Mouse (Mus musculus) adrenal gland, adult (tissue): ENCODE results near the gene Cd244a.

ENCODE experiments used
- DNase-seq, 2 experiments: peaks; one replicate each; pipeline ENCODE4 v3.0.0; 2022 to 2023; ENCODE audit warnings: low spot score in 1 of 2; ENCODE audit not compliant: inconsistent age in 2 of 2

The Cd244a gene

GRCm38 (mm10) chr1:171568436-171568835 lies 9.4 kb downstream of the Cd244a start:
- DNase-seq: no peak

- no peak for DNase-seq
These were observed 18.2 kb downstream of the Cd244a start for GRCm38 (mm10) chr1:171577168-171577567.

- DNase-seq: no peak
These were observed 25.6 kb downstream of the Cd244a start for GRCm38 (mm10) chr1:171584584-171584983.

- no peak for DNase-seq
These were observed 45.7 kb downstream of the Cd244a start for GRCm38 (mm10) chr1:171604686-171605085.

GRCm38 (mm10) chr1:171606656-171607055 lies 47.7 kb downstream of the Cd244a start:
- DNase-seq: no peak

- DNase-seq: no peak
These were observed 48.2 kb downstream of the Cd244a start, which contains the start of gene Ly9 for GRCm38 (mm10) chr1:171607176-171607575. Ly9 (minus strand) TSS chr1:171607410.

GRCm38 (mm10) chr1:171610026-171610425 lies 51.0 kb downstream of the Cd244a start:
- DNase-seq: no peak

GRCm38 (mm10) chr1:171610781-171611180 lies 51.8 kb downstream of the Cd244a start:
- DNase-seq: no peak

GRCm38 (mm10) chr1:171613962-171614361 lies 55.0 kb downstream of the Cd244a start:
- DNase-seq: peak in 1 of 2 experiments; percentile 69

- DNase-seq: peak in 1 of 2 experiments; percentile 26
These were observed 58.0 kb downstream of the Cd244a start for GRCm38 (mm10) chr1:171616881-171617515.

GRCm38 (mm10) chr1:171619001-171619400 lies 60.0 kb downstream of the Cd244a start:
- DNase-seq: peak; percentile 25 to 42

GRCm38 (mm10) chr1:171619645-171620044 lies 60.7 kb downstream of the Cd244a start:
- DNase-seq: no peak

- DNase-seq: no peak
These were observed 61.1 kb downstream of the Cd244a start for GRCm38 (mm10) chr1:171620091-171620490.

- no peak for DNase-seq
These were observed 68.8 kb downstream of the Cd244a start for GRCm38 (mm10) chr1:171627801-171628200.

- no peak for DNase-seq
These were observed 70.2 kb downstream of the Cd244a start for GRCm38 (mm10) chr1:171629168-171629567.

- DNase-seq: no peak
These were observed 71.0 kb downstream of the Cd244a start for GRCm38 (mm10) chr1:171630041-171630440.

- no peak for DNase-seq
These were observed 71.9 kb downstream of the Cd244a start for GRCm38 (mm10) chr1:171630912-171631311.

GRCm38 (mm10) chr1:171631447-171631846 lies 72.5 kb downstream of the Cd244a start:
- no peak for DNase-seq

GRCm38 (mm10) chr1:171635696-171636095 lies 76.7 kb downstream of the Cd244a start:
- DNase-seq: no peak

- no peak for DNase-seq
These were observed 78.1 kb downstream of the Cd244a start for GRCm38 (mm10) chr1:171637101-171637500.

- no peak for DNase-seq
These were observed 79.7 kb downstream of the Cd244a start for GRCm38 (mm10) chr1:171638686-171639085.

GRCm38 (mm10) chr1:171640796-171641195 lies 81.8 kb downstream of the Cd244a start:
- no peak for DNase-seq

GRCm38 (mm10) chr1:171643612-171644011 lies 84.6 kb downstream of the Cd244a start:
- no peak for DNase-seq
